Mouse (Mus musculus) inflammation-experienced regulatory T-cells, adult 6 months (primary cell): ENCODE data around the gene Lrrc36. TPM values are rescaled to one million over a fixed set of nuclear protein-coding genes. Genes with fewer than 3 reads are reported as not detected.
A peak's percentile ranks its signal among the peaks of the same experiment; 100 is the strongest.

Experiments
- ATAC-seq: one replicate; pipeline ENCODE4 v1.8.0; 2017
- polyA plus RNA-seq, 3 experiments: library from polyadenylated mRNA; unstranded; fragments of 100-300 nt; shearing (Covaris generic); gene quantifications; one replicate each; pipeline ENCODE4 v1.2.1; 2017

The Lrrc36 gene
- polyA plus RNA-seq, 3 experiments from 2014 or later: not detected

GRCm38 (mm10) chr8:105488082-105488481 lies 74.7 kb downstream of the Lrrc36 start:
- ATAC-seq: no peak

- no peak for ATAC-seq
Measured at GRCm38 (mm10) chr8:105489281-105489680, 75.9 kb downstream of the Lrrc36 start.

- no peak for ATAC-seq
Measured at GRCm38 (mm10) chr8:105493495-105493894, 80.1 kb downstream of the Lrrc36 start.

- no peak for ATAC-seq
Measured at GRCm38 (mm10) chr8:105494566-105494965, 81.2 kb downstream of the Lrrc36 start.

GRCm38 (mm10) chr8:105495350-105496302 lies 82.3 kb downstream of the Lrrc36 start:
- ATAC-seq: no peak

- peak; percentile 82 for ATAC-seq
Measured at GRCm38 (mm10) chr8:105496439-105497180, 83.2 kb downstream of the Lrrc36 start, which contains the start of gene Zdhhc1. TSS of gene Zdhhc1 (minus strand) at chr8:105496902.

GRCm38 (mm10) chr8:105499787-105500186 lies 86.4 kb downstream of the Lrrc36 start:
- ATAC-seq: no peak

- no peak for ATAC-seq
Measured at GRCm38 (mm10) chr8:105504617-105505016, 91.2 kb downstream of the Lrrc36 start.

GRCm38 (mm10) chr8:105506977-105507376 lies 93.6 kb downstream of the Lrrc36 start:
- no peak for ATAC-seq

- no peak for ATAC-seq
Measured at GRCm38 (mm10) chr8:105508758-105509157, 95.4 kb downstream of the Lrrc36 start.

GRCm38 (mm10) chr8:105509997-105510735 lies 96.8 kb downstream of the Lrrc36 start:
- ATAC-seq: no peak

Other genes starting within 250 kb of the Lrrc36 start
- 10 to 100 TPM; 34.4 to 53.8 (median 42.1) TPM for gene Cbfb, start 242.9 kb upstream of the Lrrc36 start, polyA plus RNA-seq
- gene D230025D16Rik, start 188.4 kb upstream of the Lrrc36 start, polyA plus RNA-seq: 10 to 100 TPM; 11.1 to 14.6 (median 12.1) TPM
- gene B3gnt9, start 158.4 kb upstream of the Lrrc36 start, polyA plus RNA-seq: under 1 TPM; 0.51 to 0.97 (median 0.87) TPM
- gene Tradd, start 149.0 kb upstream of the Lrrc36 start, polyA plus RNA-seq: 10 to 100 TPM; 54.1 to 78.8 (median 58.2) TPM
- gene Fbxl8, start 148.9 kb upstream of the Lrrc36 start, polyA plus RNA-seq: 10 to 100 TPM; 18.5 to 24.7 (median 18.5) TPM
- under 1 TPM in 1 of 3 experiments, not detected in 2; 0.34 TPM for gene Hsf4, start 143.8 kb upstream of the Lrrc36 start, polyA plus RNA-seq
- gene Nol3, start 137.4 kb upstream of the Lrrc36 start, polyA plus RNA-seq: under 1 TPM in 1 of 3 experiments, not detected in 2; 0.26 TPM
- 1 to 10 TPM; 1.2 to 2.5 (median 2.1) TPM for gene 4931428F04Rik, start 123.7 kb upstream of the Lrrc36 start, polyA plus RNA-seq
- gene Exoc3l, start 117.5 kb upstream of the Lrrc36 start, polyA plus RNA-seq: under 1 TPM in 2 of 3 experiments, not detected in 1; 0.38 to 0.60 TPM
- gene E2f4, start 115.9 kb upstream of the Lrrc36 start, polyA plus RNA-seq: 10 to 100 TPM; 54.2 to 61.3 (median 55.9) TPM
- 10 to 100 TPM in 1 of 3 experiments, 1 to 10 TPM in 2; 3.9 to 11.8 (median 9.5) TPM for gene Elmo3, start 108.0 kb upstream of the Lrrc36 start, polyA plus RNA-seq
- 1 to 10 TPM; 1.8 to 4.2 (median 3.2) TPM for gene Lrrc29, start 87.3 kb upstream of the Lrrc36 start, polyA plus RNA-seq
- 100 to 1,000 TPM; 136 to 151 (median 144) TPM for gene Tmem208, start 87.2 kb upstream of the Lrrc36 start, polyA plus RNA-seq
- gene Fhod1, start 65.6 kb upstream of the Lrrc36 start, polyA plus RNA-seq: 1 to 10 TPM; 3.1 to 3.5 (median 3.2) TPM
- gene Slc9a5, start 64.7 kb upstream of the Lrrc36 start, polyA plus RNA-seq: 1 to 10 TPM in 1 of 3 experiments, under 1 TPM in 2; 0.28 to 1.3 (median 0.42) TPM
- under 1 TPM in 1 of 3 experiments, not detected in 2; 0.11 TPM for gene Plekhg4, start 40.3 kb upstream of the Lrrc36 start, polyA plus RNA-seq
- not detected for gene Kctd19, start 69 bp upstream of the Lrrc36 start, polyA plus RNA-seq
- gene Tppp3, start 58.0 kb downstream of the Lrrc36 start, polyA plus RNA-seq: 1 to 10 TPM in 1 of 3 experiments, under 1 TPM in 1, not detected in 1; 0.48 to 2.2 TPM
- gene Zdhhc1, start 83.3 kb downstream of the Lrrc36 start, polyA plus RNA-seq: 1 to 10 TPM; 1.1 to 2.2 (median 1.8) TPM
- not detected for gene Hsd11b2, start 105.2 kb downstream of the Lrrc36 start, polyA plus RNA-seq
- 10 to 100 TPM; 31.8 to 38.3 (median 38.3) TPM for gene Atp6v0d1, start 152.5 kb downstream of the Lrrc36 start, polyA plus RNA-seq
- gene Ripor1, start 191.7 kb downstream of the Lrrc36 start, polyA plus RNA-seq: 1 to 10 TPM; 6.1 to 9.3 (median 8.7) TPM
- 10 to 100 TPM; 52.4 to 66.1 (median 56.0) TPM for gene Ctcf, start 223.0 kb downstream of the Lrrc36 start, polyA plus RNA-seq
- 1 to 10 TPM in 2 of 3 experiments, under 1 TPM in 1; 0.74 to 2.5 (median 1.5) TPM for gene Agrp, start 223.8 kb downstream of the Lrrc36 start, polyA plus RNA-seq